ENCODE assay signal across 9 mouse cellular contexts in genomic region chr12:72235621-72236351, GRCm38 (mm10). TPM values are rescaled to one million over a fixed set of nuclear protein-coding genes. Genes with fewer than 3 reads are reported as not detected.
DNase-seq lines count a peak whose midpoint lies in the region; ATAC-seq and TF ChIP-seq lines count a peak whose summit lies in the region.
"Had no signal": no experiment of that assay in that cellular context is flagged by ENCODE, and none has a peak within 500 bp of the region (broad histone marks: within the 10 kb centered on the region; RNA-seq: fewer than 3 reads in every experiment).

No protein-coding gene starts in this region.

- intact Hi-C loops in heart, postnatal 36 days (cut with DNase I): no loop called here

- peaks cover 6% of the 10 kb centered on the region for H3K4me1 ChIP-seq in testis, adult 2 months (ENCODE audit: control insufficient read depth, insufficient read depth, low read length)
- no peaks in the 10 kb centered on the region; the same call in 1 of the 2 replicates for H3K4me1 ChIP-seq in limb, embryonic 11.5 days (ENCODE audit: control insufficient read depth, insufficient read depth, low read length)

- no peak overlapping the region for H3K27ac ChIP-seq in testis, adult 2 months (ENCODE audit: control insufficient read depth, insufficient read depth, low read depth, low read length)
- H3K27ac ChIP-seq in limb, embryonic 11.5 days (replicated peaks; ENCODE audit: low read depth, low read length): no peak overlapping the region

- ATAC-seq in limb, embryonic 11.5 days (ENCODE audit: insufficient number of reproducible peaks, low FRiP score, low TSS enrichment, low read depth): no peak

- TF ChIP-seq POLR2A in testis, adult 2 months (IDR thresholded peaks at IDR 0.05; ENCODE audit: control insufficient read depth, low read depth, low read length): no peak

- peak overlapping the region; percentile 80 for H3K4me2 ChIP-seq in limb, embryonic 11.5 days (ENCODE audit: low read depth, severe bottlenecking)

- WGBS in limb, embryonic 11.5 days: 63% methylated on average over 12 of the region's 12 CpGs

- peak overlapping the region; percentile 64; the same call in 1 of the 2 replicates for H3K9ac ChIP-seq in limb, embryonic 11.5 days (ENCODE audit: low read length)

- DNase-seq in heart, adult 11 months: peak; percentile 69
- no peak for DNase-seq in heart, postnatal 36 days
- no peak for DNase-seq in testis, postnatal 14 days (ENCODE audit: low spot score)
- no peak for DNase-seq in limb, embryonic 11.5 days (ENCODE audit: low spot score)
- no peak for DNase-seq in urinary bladder, postnatal 36 days (ENCODE audit: low spot score in 2 of 2)
- no peak for DNase-seq in c-Kit-positive CD71-positive TER-119-positive erythroid progenitor cells, embryonic 14.5 days (ENCODE audit: low spot score)
- no peak for DNase-seq in right cerebral cortex, postnatal 25 days

- no peaks in the 10 kb centered on the region for H3K36me3 ChIP-seq in testis, adult 2 months (ENCODE audit: control insufficient read depth, insufficient read depth, low read length)
- H3K36me3 ChIP-seq in limb, embryonic 11.5 days (ENCODE audit: control insufficient read depth, insufficient read depth, low read length): no peaks in the 10 kb centered on the region

- TF ChIP-seq CTCF in testis, adult 2 months (IDR thresholded peaks at IDR 0.05; ENCODE audit: control insufficient read depth, insufficient read depth, insufficient replicate concordance, low read depth, low read length): no peak

- peak overlapping the region; percentile 75 for H3K4me3 ChIP-seq in testis, adult 2 months (ENCODE audit: control insufficient read depth, low read depth, low read length)
- peak overlapping the region; percentile 39 for H3K4me3 ChIP-seq in limb, embryonic 11.5 days (ENCODE audit: low read depth, low read length)

- no peaks in the 10 kb centered on the region for H3K27me3 ChIP-seq in testis, adult 2 months (ENCODE audit: control insufficient read depth, insufficient read depth, low read length)
- peaks cover 3% of the 10 kb centered on the region; the same call in 1 of the 2 replicates for H3K27me3 ChIP-seq in limb, embryonic 11.5 days (ENCODE audit: control insufficient read depth, insufficient read depth, low read length)

- no peaks in the 10 kb centered on the region for H3K9me3 ChIP-seq in limb, embryonic 11.5 days (ENCODE audit: control insufficient read depth, low read length)

RNA-seq across cellular contexts. Expression of gene Ccdc175, which starts 51.0 kb away (rescaled TPM):
- total RNA-seq in heart, postnatal 36 days (2021): not detected
- polyA plus RNA-seq in testis, adult 2 months (2012; rRNA removed): 11.5 and 12.6 TPM in 2 replicates
- polyA plus RNA-seq in limb, embryonic 11.5 days (2014; fragmentation: Nextera tagmentation; extraction: Ambion mirVana): not detected in 2 replicates
- polyA plus RNA-seq: C2C12 had no signal

Comparison
In these comparisons a context has a peak if more than half of its experiments do, and no peak if none do; other contexts are left out.
1. RNA of gene Ccdc175, which starts 51.0 kb away (polyA plus RNA-seq): 11.5 to 12.6 TPM in testis, adult 2 months; not detected in limb, embryonic 11.5 days; every median in the first group is over 10 times any median in the second.